Mouse (Mus musculus) C2C12 (cell line): ENCODE results near the gene Hist1h3f. TPM values are rescaled to one million over a fixed set of nuclear protein-coding genes. Genes with fewer than 3 reads are reported as not detected.
"Not testable (repeated sequence)": the region's sequence is repeated elsewhere in the genome, so short reads cannot be mapped to it uniquely, and the experiment has no call there.

ENCODE experiments used
- H3K27me3 ChIP-seq: one replicate; pipeline ENCODE4 v1.6.1; 2011; ENCODE audit not compliant: control insufficient read depth, insufficient read depth, insufficient read length
- H3K36me3 ChIP-seq: one replicate; pipeline ENCODE4 v1.6.1; 2011; ENCODE audit not compliant: control insufficient read depth, insufficient read depth
- H3K4me3 ChIP-seq: one replicate; pipeline ENCODE4 v1.5.1; 2011; ENCODE audit warnings: mild to moderate bottlenecking, control low read depth; ENCODE audit not compliant: poor library complexity, insufficient read depth, severe bottlenecking
- H3K79me2 ChIP-seq: one replicate; pipeline ENCODE4 v1.6.1; 2011; ENCODE audit not compliant: control insufficient read depth, insufficient read depth
- H3K79me3 ChIP-seq: one replicate; pipeline ENCODE4 v1.6.1; 2011; ENCODE audit warnings: low read depth, control low read depth
- H3ac ChIP-seq: one replicate; pipeline ENCODE3; 2011; ENCODE audit warnings: low read depth; ENCODE audit not compliant: control insufficient read depth, insufficient read length
- CEBPB ChIP-seq: IDR thresholded peaks from one replicate; pipeline ENCODE4 v1.6.1; 2011; ENCODE audit warnings: low read depth, mild to moderate bottlenecking, control low read depth, moderate library complexity
- CTCF ChIP-seq: IDR thresholded peaks from one replicate; pipeline ENCODE4 v1.5.1; 2011; ENCODE audit not compliant: control insufficient read depth, insufficient read depth, insufficient read length
- FOSL1 ChIP-seq: IDR thresholded peaks from one replicate; pipeline ENCODE4 v1.8.0; 2011; ENCODE audit warnings: mild to moderate bottlenecking, low read length; ENCODE audit not compliant: poor library complexity, insufficient read depth, severe bottlenecking
- MAX ChIP-seq: IDR thresholded peaks from one replicate; pipeline ENCODE4 v1.6.1; 2011; ENCODE audit warnings: mild to moderate bottlenecking, control low read depth
- MYOD1 ChIP-seq: IDR thresholded peaks from one replicate; pipeline ENCODE4 v1.6.1; 2011; ENCODE audit warnings: low read depth; ENCODE audit not compliant: control insufficient read depth, insufficient read length
- MYOG ChIP-seq: IDR thresholded peaks from one replicate; pipeline ENCODE4 v1.6.1; 2011; ENCODE audit not compliant: control insufficient read depth, insufficient read length; ENCODE audit errors: extremely low read depth
- USF1 ChIP-seq: IDR thresholded peaks from one replicate; pipeline ENCODE4 v1.6.1; 2011; ENCODE audit warnings: low read depth, mild to moderate bottlenecking, control low read depth, moderate library complexity
- polyA plus RNA-seq: library from polyadenylated mRNA; unstranded; fragments of >200 nt; fragmentation: generic; extraction: Trizol; gene quantifications from one replicate; pipeline ENCODE4 v1.2.1, GENCODE M21; 2012; ENCODE audit warnings: missing spikeins

Gene Hist1h3f
- polyA plus RNA-seq, 1 experiment, result 1.2 TPM

DNA sequence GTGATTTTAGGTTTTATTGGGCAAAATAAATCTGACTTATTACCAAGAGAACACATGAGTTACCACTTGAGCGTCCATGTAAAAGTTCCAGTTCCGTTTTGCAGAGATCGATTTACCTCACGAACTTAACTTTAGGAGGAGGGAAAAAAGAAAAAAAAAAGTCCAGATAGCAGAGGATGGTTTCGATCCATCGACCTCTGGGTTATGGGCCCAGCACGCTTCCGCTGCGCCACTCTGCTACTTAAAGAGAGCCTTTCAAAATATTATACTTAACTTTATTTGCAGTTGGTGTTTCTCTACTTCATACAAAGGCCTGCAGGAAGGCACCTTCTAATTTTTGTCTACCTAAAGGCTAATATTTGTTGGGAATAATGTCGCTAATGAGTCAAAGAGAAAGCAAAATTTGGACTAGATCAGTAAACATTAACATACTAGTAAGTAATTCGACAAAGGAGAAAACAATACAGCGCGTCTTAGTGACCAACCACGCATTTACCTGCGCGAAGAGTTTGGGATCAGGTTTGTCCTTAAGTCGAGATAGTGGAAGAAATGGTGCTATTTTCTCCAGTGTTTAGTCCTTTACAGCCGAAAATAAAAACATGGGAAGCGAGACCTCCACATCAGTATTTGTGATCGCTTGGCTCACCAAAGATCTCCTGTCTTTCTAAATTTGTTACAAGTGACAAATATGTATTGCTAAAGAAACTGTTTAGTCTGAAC is 13.5 kb upstream of the Hist1h3f start:
- H3K27me3 ChIP-seq, result no peaks in the 10 kb centered on the region
- no peaks in the 10 kb centered on the region for H3K79me2 ChIP-seq
- H3K36me3 ChIP-seq, result no peaks in the 10 kb centered on the region
- H3K79me3 ChIP-seq, result no peaks in the 10 kb centered on the region
- H3K4me3 ChIP-seq, result peak overlapping the region; percentile 25
- TF ChIP-seq MAX, result no peak
- TF ChIP-seq MYOD1, result no peak
- TF ChIP-seq CTCF, result no peak
- TF ChIP-seq MYOG, result no peak
- no peak for TF ChIP-seq FOSL1
- peak overlapping the region; percentile 36 for H3ac ChIP-seq

DNA sequence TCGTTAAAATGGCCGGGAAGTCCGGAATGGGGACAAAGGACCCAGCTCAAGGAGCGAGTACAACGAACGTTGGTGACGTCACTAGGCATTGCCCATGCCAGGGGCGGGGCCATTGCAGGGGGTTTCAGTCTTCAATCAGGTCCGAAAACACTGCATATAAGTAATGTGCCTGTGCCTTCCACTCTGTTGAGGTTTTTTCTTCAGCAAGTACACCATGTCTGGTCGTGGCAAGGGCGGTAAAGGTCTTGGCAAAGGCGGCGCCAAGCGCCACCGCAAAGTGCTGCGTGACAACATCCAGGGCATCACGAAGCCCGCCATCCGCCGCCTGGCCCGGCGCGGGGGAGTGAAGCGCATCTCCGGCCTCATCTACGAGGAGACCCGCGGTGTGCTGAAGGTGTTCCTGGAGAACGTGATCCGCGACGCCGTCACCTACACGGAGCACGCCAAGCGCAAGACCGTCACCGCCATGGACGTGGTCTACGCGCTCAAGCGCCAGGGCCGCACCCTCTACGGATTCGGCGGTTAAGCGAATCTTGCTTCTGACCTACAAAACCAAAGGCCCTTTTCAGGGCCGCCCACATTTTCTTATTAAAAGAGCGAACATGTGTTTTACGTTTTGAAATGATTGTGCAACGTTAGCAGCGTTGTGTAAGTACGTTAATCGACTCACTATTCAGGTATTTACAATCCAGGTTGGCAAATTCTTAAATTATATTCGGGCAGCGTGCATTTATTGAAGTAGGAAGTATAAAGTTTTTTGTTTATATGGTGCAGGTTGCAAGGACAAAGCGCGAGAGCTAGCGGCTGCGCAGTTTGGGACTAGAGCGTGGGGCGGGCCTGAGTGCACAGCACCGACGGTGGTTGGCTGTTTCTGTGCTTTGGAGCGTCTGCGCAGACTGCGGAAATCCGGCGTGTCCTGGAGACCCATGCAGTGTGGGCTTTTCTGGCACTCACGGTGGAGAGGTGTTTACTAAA is 12.7 kb upstream of the Hist1h3f start, which contains the start of gene Hist1h4h:
Gene Hist1h4h, plus strand, starts transcription at position 150 of the 975 bp plus-strand sequence.
- no peaks in the 10 kb centered on the region for H3K36me3 ChIP-seq
- peak within 1 kb of the TSS; percentile 25 for H3K4me3 ChIP-seq
- peak within 1 kb of the TSS; percentile 56 for H3ac ChIP-seq
- H3K27me3 ChIP-seq, result no peaks in the 10 kb centered on the region
- H3K79me3 ChIP-seq, result no peaks in the 10 kb centered on the region
- TF ChIP-seq USF1 (no peak), CEBPB (peak; percentile 92), CTCF (no peak), FOSL1 (no peak)
- peaks cover 4% of the 10 kb centered on the region for H3K79me2 ChIP-seq

DNA sequence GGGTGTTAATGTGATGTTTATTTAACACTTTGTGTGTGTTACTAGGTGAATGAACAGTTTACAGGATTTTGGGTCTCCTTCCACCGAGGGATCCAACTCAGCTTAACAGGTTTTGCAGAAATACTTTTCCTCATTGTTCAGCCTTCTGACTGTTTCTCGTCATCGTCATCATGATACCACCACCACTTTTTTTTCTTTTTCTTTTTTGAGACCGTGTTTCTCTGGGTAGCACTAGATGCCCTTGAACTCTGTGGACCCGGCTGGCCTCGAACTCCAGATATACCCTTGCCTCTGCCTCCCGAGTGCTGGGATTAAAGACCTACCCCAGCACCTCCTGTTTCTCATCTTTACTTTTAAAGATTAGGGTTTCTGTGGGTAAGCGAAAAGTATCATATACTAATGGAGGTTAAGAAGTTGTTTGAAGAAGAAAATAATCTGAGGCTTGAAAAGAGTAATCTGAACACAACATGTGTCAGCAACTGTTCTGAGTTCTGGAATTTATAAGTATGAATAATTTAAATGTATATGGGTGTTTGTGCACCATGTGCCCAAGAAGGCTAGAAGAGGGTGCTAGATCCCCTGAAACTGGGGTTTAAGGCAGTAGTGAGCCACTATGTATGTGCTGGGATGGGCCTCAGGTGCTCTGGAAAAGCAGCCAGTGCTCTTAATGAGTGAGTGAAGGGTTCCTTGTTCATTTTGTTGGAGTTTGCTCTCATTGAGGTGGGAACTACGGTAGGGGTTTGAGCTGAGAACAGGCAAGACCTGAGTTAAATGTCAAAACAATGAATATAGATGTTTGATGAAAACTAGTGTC is 11.4 kb upstream of the Hist1h3f start:
- peak overlapping the region; percentile 70 for H3ac ChIP-seq
- TF ChIP-seq USF1, result no peak
- TF ChIP-seq MAX, result no peak
- TF ChIP-seq MYOD1, result no peak
- TF ChIP-seq CEBPB, result no peak
- no peak for TF ChIP-seq FOSL1
- TF ChIP-seq CTCF, result no peak
- TF ChIP-seq MYOG, result no peak
- peaks cover 17% of the 10 kb centered on the region for H3K79me2 ChIP-seq
- H3K27me3 ChIP-seq, result no peaks in the 10 kb centered on the region
- no peaks in the 10 kb centered on the region for H3K79me3 ChIP-seq
- H3K4me3 ChIP-seq, result peak overlapping the region; percentile 25
- H3K36me3 ChIP-seq, result no peaks in the 10 kb centered on the region

DNA sequence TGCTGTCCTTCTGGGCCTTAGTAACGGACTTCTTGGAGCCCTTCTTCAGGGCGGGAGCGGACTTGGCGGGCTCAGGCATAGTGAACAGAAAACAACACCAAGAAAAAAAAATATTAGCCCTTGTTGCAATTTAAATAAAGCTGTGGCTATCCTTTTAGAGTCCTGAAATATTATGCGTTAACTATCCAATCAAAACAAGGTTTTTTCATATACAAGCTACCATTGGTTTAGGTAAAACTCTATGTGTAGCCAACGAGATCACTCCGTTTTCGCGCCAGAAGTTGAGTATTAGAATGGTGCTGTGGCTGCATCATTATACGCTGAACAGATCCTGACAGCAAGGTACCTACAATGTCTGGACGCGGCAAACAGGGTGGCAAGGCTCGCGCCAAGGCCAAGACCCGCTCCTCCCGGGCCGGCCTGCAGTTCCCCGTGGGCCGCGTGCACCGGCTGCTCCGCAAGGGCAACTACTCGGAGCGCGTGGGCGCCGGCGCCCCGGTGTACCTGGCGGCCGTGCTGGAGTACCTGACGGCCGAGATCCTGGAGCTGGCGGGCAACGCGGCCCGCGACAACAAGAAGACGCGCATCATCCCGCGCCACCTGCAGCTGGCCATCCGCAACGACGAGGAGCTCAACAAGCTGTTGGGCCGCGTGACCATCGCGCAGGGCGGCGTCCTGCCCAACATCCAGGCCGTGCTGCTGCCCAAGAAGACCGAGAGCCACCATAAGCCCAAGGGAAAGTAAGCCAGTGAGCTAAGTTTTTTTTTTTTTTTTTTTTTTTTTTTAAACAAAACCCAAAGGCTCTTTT is 10.1 kb upstream of the Hist1h3f start, which contains the start of gene Hist1h2af:
Gene Hist1h2af, plus strand, starts transcription at position 347 of the 808 bp plus-strand sequence.
- Histone ChIP-seq H3K4me3 (peak within 1 kb of the TSS; percentile 35), H3K79me2 (peaks cover 22% of the 10 kb centered on the region), H3ac (peak within 1 kb of the TSS; percentile 81)
- not testable (repeated sequence) for H3K79me3 ChIP-seq, H3K36me3 ChIP-seq, H3K27me3 ChIP-seq

DNA sequence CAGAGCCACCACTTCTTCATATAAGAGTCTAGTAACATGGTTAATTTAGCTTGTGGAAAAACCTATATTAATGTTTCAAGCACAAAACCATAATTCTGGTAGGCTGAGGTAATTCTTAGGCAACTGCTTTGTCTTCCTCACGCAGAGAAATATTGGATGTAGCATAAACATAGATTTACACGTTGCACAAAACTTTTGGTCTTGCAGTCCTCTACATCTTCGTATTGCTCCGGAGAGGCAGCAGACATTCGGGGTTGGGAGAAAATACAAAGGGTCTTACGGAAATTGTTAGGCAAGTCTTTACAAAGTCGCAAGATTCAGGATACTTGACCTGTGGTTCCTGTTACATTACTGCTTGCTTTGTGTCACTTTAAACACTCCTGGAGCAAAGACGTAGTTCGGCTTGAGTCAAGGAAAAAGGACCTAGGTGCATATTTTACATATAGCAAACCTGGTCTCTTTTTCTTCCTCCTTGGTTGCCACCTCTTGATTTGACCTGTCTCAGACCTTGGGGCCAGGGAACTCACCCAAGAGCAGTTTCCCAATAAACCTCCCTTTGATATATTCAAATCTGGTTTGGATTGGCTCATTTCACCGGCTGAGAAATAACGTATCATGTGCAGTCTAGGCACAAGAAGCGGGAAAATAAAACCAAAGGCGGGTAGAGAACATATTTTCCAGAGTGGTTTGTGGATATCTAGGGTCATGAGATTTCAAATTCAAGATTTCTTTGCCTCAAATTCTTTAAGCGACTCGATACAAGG is 9.3 kb upstream of the Hist1h3f start:
- H3K4me3 ChIP-seq, result peak overlapping the region; percentile 35
- TF ChIP-seq FOSL1 (no peak), CEBPB (peak; percentile 8)
- H3K36me3 ChIP-seq, result no peaks in the 10 kb centered on the region
- peak overlapping the region; percentile 81 for H3ac ChIP-seq
- no peaks in the 10 kb centered on the region for H3K79me3 ChIP-seq
- peaks cover 22% of the 10 kb centered on the region for H3K79me2 ChIP-seq
- H3K27me3 ChIP-seq, result no peaks in the 10 kb centered on the region
